Mouse (Mus musculus) liver, embryonic 15.5 days (tissue): Measurements from ENCODE around the gene Lamc1. TPM values are rescaled to one million over a fixed set of nuclear protein-coding genes. Genes with fewer than 3 reads are reported as not detected.

Source experiments
- ATAC-seq: fragments of 200-750 bp; cut with Nextera tagmentation; 2 replicates; pipeline ENCODE4 v1.8.0; 2017; ENCODE audit warnings: moderate number of reproducible peaks, mild to moderate bottlenecking, moderate library complexity; ENCODE audit not compliant: insufficient read depth
- H3K27ac ChIP-seq: fragments of 300-500 bp; sonication (generic); replicated peaks from 2 replicates; pipeline ENCODE4 v1.5.1; 2015; ENCODE audit warnings: mild to moderate bottlenecking, inconsistent platforms
- H3K27me3 ChIP-seq: fragments of 300-500 bp; sonication (generic); 2 replicates; pipeline ENCODE4 v1.6.1; 2015; ENCODE audit warnings: mild to moderate bottlenecking, inconsistent platforms
- H3K36me3 ChIP-seq: fragments of 300-500 bp; sonication (generic); replicated peaks from 2 replicates; pipeline ENCODE4 v1.6.1; 2015; ENCODE audit warnings: moderate library complexity, mild to moderate bottlenecking, inconsistent platforms
- H3K4me1 ChIP-seq: fragments of 300-500 bp; sonication (generic); replicated peaks from 2 replicates; pipeline ENCODE4 v1.6.1; 2015; ENCODE audit warnings: inconsistent platforms
- H3K4me2 ChIP-seq: fragments of 300-500 bp; sonication (generic); 2 replicates; pipeline ENCODE4 v1.6.1; 2015; ENCODE audit warnings: moderate library complexity, mild to moderate bottlenecking, inconsistent platforms
- H3K4me3 ChIP-seq: fragments of 300-500 bp; sonication (generic); replicated peaks from 2 replicates; pipeline ENCODE4 v1.5.1; 2015; ENCODE audit warnings: mild to moderate bottlenecking, inconsistent platforms
- H3K9ac ChIP-seq: fragments of 300-500 bp; sonication (generic); 2 replicates; pipeline ENCODE4 v1.6.1; 2015; ENCODE audit warnings: moderate library complexity, mild to moderate bottlenecking, inconsistent platforms
- H3K9me3 ChIP-seq: fragments of 300-500 bp; sonication (generic); replicated peaks from 2 replicates; pipeline ENCODE4 v1.6.1; 2016; ENCODE audit warnings: inconsistent platforms
- WGBS: fragments of 180-500 bp; shearing (Covaris S2); methylation state at CpG from one replicate; pipeline ENCODE4 v1.1.7; 2015; ENCODE audit warnings: mixed read lengths; ENCODE audit not compliant: insufficient replicate concordance; 5-methylcytosine and 5-hydroxymethylcytosine counted together
- polyA plus RNA-seq: library from polyadenylated mRNA; unstranded; fragments of >200 nt; fragmentation: Nextera tagmentation; extraction: Ambion mirVana; gene quantifications from 2 replicates; pipeline ENCODE4 v1.2.1, GENCODE M21; 2015

Gene Lamc1
- polyA plus RNA-seq, 1 experiment from 2014 or later, result 7.1 TPM

DNA sequence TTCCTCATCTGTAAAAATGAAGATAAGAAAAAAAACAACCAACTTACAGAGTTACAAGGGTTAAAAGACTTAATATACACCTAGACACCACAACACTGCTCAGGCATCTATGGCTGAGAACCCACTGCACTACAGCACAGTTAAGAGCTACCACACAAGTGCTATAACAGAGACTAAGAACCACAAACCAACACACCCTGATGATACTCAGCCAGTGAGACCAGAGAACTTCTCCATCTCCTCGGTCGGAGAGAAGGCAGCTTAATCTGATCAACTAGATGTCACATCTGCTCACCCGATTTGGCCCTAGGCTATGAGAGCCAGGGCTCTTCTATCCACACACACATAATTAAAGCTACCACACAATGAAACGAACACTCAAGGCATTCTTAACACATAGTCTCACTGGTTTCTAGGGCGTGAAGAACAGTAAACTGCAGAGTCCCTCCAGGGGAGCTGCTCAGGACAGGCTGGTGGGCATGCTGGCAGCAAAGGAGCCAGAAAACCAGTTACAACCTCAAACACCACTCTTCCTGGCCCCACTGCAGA lies 72.8 kb downstream of the Lamc1 start:
- Histone ChIP-seq H3K36me3 (0 out of 2 replicates have a peak, but pooled peaks cover 4% of the 10 kb centered on the region), H3K4me2 (no peak overlapping the region), H3K4me1 (peaks cover 4% of the 10 kb centered on the region; the same call in 1 of the 2 replicates), H3K9ac (no peak overlapping the region), H3K27ac (no peak overlapping the region), H3K27me3 (no peaks in the 10 kb centered on the region), H3K9me3 (no peaks in the 10 kb centered on the region), H3K4me3 (no peak overlapping the region)
- no peak for ATAC-seq
- 46% methylated on average over 5 of the region's 5 CpGs for WGBS

GRCm38 (mm10) chr1:153252540-153253210 lies 79.9 kb downstream of the Lamc1 start:
- H3K4me2 ChIP-seq, result no peak overlapping the region
- no peak overlapping the region for H3K9ac ChIP-seq
- no peak for ATAC-seq
- H3K36me3 ChIP-seq, result peaks cover 15% of the 10 kb centered on the region
- H3K4me1 ChIP-seq, result no peaks in the 10 kb centered on the region
- no peak overlapping the region for H3K4me3 ChIP-seq
- no peak overlapping the region for H3K27ac ChIP-seq
- no peaks in the 10 kb centered on the region for H3K9me3 ChIP-seq
- no peaks in the 10 kb centered on the region for H3K27me3 ChIP-seq
- 56% methylated on average over 4 of the region's 4 CpGs for WGBS

- H3K9ac ChIP-seq, result no peak overlapping the region
- no peaks in the 10 kb centered on the region for H3K4me1 ChIP-seq
- H3K9me3 ChIP-seq, result no peaks in the 10 kb centered on the region
- H3K27me3 ChIP-seq, result no peaks in the 10 kb centered on the region
- H3K4me2 ChIP-seq, result no peak overlapping the region
- ATAC-seq, result no peak
- H3K36me3 ChIP-seq, result peaks cover 19% of the 10 kb centered on the region
- no peak overlapping the region for H3K27ac ChIP-seq
- no peak overlapping the region for H3K4me3 ChIP-seq
- WGBS, result 69% methylated on average over 12 of the region's 12 CpGs
These were observed 80.9 kb downstream of the Lamc1 start for GRCm38 (mm10) chr1:153251590-153252206.

DNA sequence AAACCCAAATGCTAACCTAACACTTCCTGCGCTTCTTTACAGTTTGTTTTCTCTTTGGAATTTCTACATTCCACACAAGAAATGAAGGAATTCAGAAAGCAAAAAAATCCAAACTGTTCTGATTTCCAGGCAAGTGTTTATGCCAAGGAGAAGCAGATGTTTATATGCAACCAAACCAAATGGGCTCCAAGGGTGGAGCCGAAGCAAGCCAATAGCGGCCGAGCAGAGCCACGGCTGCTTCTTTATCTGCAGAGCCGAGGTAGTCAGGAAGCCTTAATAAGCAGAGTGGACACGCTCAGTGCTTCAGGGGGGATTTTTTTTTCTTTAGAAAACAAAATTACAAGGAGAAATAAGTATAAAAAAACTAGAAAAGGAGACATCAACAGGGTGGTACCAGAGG lies 91.2 kb downstream of the Lamc1 start:
- H3K27me3 ChIP-seq, result no peaks in the 10 kb centered on the region
- H3K4me1 ChIP-seq, result no peaks in the 10 kb centered on the region
- H3K4me3 ChIP-seq, result no peak overlapping the region
- no peak for ATAC-seq
- H3K27ac ChIP-seq, result no peak overlapping the region
- H3K9ac ChIP-seq, result no peak overlapping the region
- WGBS, result 66% methylated on average over 7 of the region's 7 CpGs
- H3K4me2 ChIP-seq, result no peak overlapping the region
- no peaks in the 10 kb centered on the region for H3K9me3 ChIP-seq
- peaks cover 20% of the 10 kb centered on the region; the same call in 1 of the 2 replicates for H3K36me3 ChIP-seq

GRCm38 (mm10) chr1:153235576-153235975 lies 97.0 kb downstream of the Lamc1 start:
- 70% methylated on average over 4 of the region's 4 CpGs for WGBS

DNA sequence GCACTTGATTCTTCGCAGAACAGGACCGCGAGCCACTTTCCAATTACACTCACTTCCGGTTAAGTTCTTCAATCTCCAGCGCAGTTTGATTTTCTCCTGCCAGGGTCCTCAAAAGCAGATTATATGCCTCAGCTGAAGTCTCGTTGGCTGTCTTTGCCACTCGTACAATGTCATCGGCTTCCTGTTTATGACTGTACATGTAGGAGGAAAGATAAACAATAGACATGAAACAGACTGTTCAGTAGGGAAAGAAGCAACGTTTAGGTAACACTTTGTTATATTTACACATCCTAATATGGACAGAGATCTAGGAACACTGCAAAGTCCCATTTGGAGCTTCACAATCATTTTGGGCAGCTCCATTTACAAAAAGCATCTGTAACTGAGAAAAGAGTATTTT lies 100.9 kb downstream of the Lamc1 start:
- no peak overlapping the region for H3K4me3 ChIP-seq
- WGBS, result 73% methylated on average over 9 of the region's 9 CpGs
- no peaks in the 10 kb centered on the region for H3K27me3 ChIP-seq
- H3K27ac ChIP-seq, result no peak overlapping the region
- no peak overlapping the region for H3K4me2 ChIP-seq
- H3K9ac ChIP-seq, result no peak overlapping the region
- peaks cover 21% of the 10 kb centered on the region for H3K36me3 ChIP-seq
- no peaks in the 10 kb centered on the region for H3K4me1 ChIP-seq
- H3K9me3 ChIP-seq, result no peaks in the 10 kb centered on the region
- ATAC-seq, result no peak

More at GRCm38 (mm10) chr1:153235576-153235975, 97.0 kb downstream of the Lamc1 start:
- Histone ChIP-seq H3K4me1 (no peaks in the 10 kb centered on the region), H3K27ac (no peak overlapping the region), H3K4me2 (no peak overlapping the region), H3K4me3 (no peak overlapping the region), H3K27me3 (no peaks in the 10 kb centered on the region), H3K9ac (no peak overlapping the region), H3K9me3 (no peaks in the 10 kb centered on the region), H3K36me3 (peaks cover 13% of the 10 kb centered on the region)
- no peak for ATAC-seq

DNA sequence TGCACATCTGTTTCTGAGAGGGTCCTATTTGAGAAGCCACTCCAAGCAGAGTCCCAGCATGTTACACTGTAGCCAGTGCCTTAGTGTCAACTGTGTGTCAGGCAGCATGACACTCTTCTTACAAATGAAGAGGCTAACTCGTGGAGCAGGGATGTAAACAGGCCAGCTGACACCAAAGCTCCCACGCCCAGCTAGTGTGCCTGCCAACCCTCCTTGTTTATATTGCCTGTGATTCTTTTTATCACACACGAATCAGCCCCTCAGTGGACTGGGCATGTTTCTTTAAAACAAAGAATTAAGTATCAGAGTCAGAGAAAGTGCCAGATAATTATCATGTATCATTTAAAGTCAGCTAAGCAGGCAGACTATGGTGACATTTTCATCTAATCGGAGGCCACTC lies 104.7 kb downstream of the Lamc1 start:
- Histone ChIP-seq H3K36me3 (peaks cover 19% of the 10 kb centered on the region), H3K4me3 (no peak overlapping the region), H3K27ac (no peak overlapping the region), H3K27me3 (no peaks in the 10 kb centered on the region), H3K4me1 (no peaks in the 10 kb centered on the region), H3K9me3 (no peaks in the 10 kb centered on the region), H3K4me2 (no peak overlapping the region), H3K9ac (no peak overlapping the region)
- whole genome bisulfite sequencing, result 60% methylated on average over 4 of the region's 4 CpGs
- ATAC-seq, result no peak

DNA sequence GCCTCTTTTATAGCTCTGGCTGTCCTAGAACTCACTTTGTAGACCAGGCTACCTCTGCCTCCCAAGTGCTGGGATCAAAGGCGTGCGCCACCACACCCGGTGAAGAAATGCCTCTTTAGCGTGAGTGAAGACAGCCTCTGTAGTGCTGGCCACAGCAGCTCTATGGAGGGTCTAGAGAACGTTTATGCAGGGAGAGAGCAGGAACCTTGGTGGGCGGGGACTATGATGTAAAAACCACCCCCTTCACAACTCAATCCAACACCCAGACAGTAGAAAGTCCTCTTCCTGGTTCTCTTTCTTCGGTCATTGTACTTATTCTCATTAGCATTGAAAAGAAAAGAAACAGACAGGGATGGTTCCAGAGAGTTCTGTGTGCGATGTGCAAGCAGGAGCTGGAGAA lies 105.5 kb downstream of the Lamc1 start:
- H3K4me1 ChIP-seq, result no peaks in the 10 kb centered on the region
- H3K4me3 ChIP-seq, result no peak overlapping the region
- H3K4me2 ChIP-seq, result no peak overlapping the region
- H3K27me3 ChIP-seq, result no peaks in the 10 kb centered on the region
- peaks cover 15% of the 10 kb centered on the region for H3K36me3 ChIP-seq
- ATAC-seq, result no peak
- no peak overlapping the region for H3K27ac ChIP-seq
- H3K9me3 ChIP-seq, result no peaks in the 10 kb centered on the region
- H3K9ac ChIP-seq, result no peak overlapping the region
- 67% methylated on average over 8 of the region's 8 CpGs for WGBS

GRCm38 (mm10) chr1:153225786-153226725 lies 106.5 kb downstream of the Lamc1 start:
- 79% methylated on average over 21 of the region's 21 CpGs for WGBS
- ATAC-seq, result no peak
- peaks cover 20% of the 10 kb centered on the region for H3K36me3 ChIP-seq

GRCm38 (mm10) chr1:153224331-153224730 lies 108.3 kb downstream of the Lamc1 start:
- no peak overlapping the region for H3K9ac ChIP-seq
- no peak overlapping the region for H3K4me3 ChIP-seq
- H3K36me3 ChIP-seq, result peaks cover 23% of the 10 kb centered on the region
- no peak for ATAC-seq
- 58% methylated on average over 5 of the region's 5 CpGs for WGBS
- no peak overlapping the region for H3K27ac ChIP-seq
- H3K27me3 ChIP-seq, result no peaks in the 10 kb centered on the region
- H3K4me1 ChIP-seq, result no peaks in the 10 kb centered on the region
- no peak overlapping the region for H3K4me2 ChIP-seq
- H3K9me3 ChIP-seq, result no peaks in the 10 kb centered on the region

More at GRCm38 (mm10) chr1:153225786-153226725, 106.5 kb downstream of the Lamc1 start:
- H3K4me1 ChIP-seq, result no peaks in the 10 kb centered on the region
- H3K9me3 ChIP-seq, result no peaks in the 10 kb centered on the region
- H3K4me2 ChIP-seq, result no peak overlapping the region
- H3K27ac ChIP-seq, result no peak overlapping the region
- H3K27me3 ChIP-seq, result no peaks in the 10 kb centered on the region
- no peak overlapping the region for H3K9ac ChIP-seq
- no peak overlapping the region for H3K4me3 ChIP-seq

DNA sequence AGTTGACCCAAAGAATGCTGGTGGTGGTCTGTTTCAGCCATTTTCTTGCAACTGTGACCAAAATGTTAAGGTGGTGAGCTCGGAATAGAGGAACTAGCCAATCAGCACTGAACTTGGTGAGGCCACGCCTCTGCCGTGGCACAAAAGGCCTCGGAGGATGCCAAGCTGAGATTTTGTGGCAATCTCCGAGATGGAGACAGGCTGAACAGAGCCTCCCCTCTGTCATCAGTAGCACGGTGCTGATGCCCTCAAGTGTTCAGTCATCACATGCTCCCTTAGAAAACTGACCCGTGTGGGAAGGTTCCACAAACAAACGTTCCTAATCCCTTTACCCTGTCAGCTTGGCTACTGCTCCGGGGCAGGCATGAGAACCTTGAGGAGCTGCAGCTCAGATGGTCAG lies 113.2 kb downstream of the Lamc1 start:
- no peak overlapping the region for H3K27ac ChIP-seq
- no peak overlapping the region for H3K4me3 ChIP-seq
- peaks cover 17% of the 10 kb centered on the region for H3K36me3 ChIP-seq
- no peak overlapping the region for H3K4me2 ChIP-seq
- H3K9ac ChIP-seq, result no peak overlapping the region
- H3K9me3 ChIP-seq, result no peaks in the 10 kb centered on the region
- no peak for ATAC-seq
- H3K4me1 ChIP-seq, result no peaks in the 10 kb centered on the region
- no peaks in the 10 kb centered on the region for H3K27me3 ChIP-seq
- WGBS, result 67% methylated on average over 9 of the region's 9 CpGs
